Mouse (Mus musculus): ENCODE data around the gene Hist1h2ao. TPM values are rescaled to one million over a fixed set of nuclear protein-coding genes. Genes with fewer than 3 reads are reported as not detected.

Hist1h2ao gene
- total RNA-seq (2023): 110 TPM

DNA sequence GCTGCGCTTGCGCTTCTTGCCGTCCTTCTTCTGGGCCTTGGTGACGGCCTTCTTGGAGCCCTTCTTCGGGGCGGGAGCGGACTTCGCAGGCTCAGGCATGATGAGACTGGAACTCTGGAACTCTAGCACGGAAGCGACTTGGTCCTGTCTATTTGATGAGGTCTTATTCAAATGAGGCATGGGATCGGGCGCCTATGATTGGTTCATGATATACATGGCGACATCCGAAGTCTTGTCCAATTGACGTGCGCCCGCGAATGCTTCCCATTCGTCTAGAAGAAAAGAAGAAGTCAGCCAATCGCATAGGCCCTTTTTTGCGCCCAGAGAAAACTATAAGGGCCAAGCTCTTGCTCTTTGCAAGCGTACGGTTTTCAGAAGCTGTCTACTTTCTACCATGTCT is at the start of gene Hist1h2ao, which contains the start of gene Hist1h2bq:
TSS of gene Hist1h2ao (plus strand) at position 393 of the 400 bp plus-strand sequence.
TSS of gene Hist1h2bq (minus strand) at position 125 of the 400 bp plus-strand sequence.

DNA sequence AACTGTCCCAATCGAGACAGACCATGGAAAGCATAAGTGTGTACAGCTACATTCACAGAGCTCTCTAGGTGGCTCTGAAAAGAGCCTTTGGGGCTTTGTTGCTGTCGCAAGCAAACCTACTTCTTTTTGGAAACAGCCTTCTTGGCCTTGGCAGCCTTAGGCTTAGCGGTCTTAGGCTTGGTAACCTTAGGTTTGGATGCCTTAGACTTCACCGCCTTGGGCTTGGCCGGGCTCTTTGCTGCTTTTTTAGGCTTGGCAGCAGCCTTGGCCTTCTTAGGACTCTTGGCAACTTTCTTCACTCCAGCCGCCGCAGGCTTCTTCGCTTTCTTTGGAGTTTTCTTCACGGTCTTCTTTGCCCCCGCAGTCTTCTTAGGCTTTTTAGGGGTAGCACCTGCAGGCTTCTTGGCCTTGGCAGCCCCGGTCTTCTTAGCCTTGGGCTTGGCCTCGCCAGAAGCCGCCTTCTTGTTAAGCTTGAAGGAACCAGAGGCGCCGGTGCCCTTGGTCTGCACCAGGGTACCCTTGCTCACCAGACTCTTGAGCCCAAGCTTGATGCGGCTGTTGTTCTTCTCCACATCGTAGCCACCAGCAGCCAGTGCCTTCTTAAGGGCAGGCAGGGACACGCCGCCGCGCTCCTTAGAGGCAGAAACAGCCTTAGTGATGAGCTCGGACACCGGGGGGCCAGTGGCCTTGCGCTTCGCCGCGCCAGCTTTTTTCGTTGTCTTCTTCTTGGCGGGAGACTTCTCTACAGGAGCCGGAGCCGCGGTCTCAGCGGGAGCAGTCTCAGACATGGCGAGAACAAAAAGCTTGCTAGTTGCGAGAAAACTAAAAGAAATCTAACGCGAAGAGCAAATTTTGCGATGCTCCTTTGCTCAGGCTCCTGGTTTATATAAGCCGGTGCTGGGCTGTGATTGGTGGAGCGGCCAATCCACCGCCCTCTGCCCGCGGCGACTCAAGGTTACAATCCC is 30.2 kb upstream of the Hist1h2ao start, which contains the start of gene Hist1h1b:
TSS of gene Hist1h1b (minus strand) at position 859 of the 965 bp plus-strand sequence.

DNA sequence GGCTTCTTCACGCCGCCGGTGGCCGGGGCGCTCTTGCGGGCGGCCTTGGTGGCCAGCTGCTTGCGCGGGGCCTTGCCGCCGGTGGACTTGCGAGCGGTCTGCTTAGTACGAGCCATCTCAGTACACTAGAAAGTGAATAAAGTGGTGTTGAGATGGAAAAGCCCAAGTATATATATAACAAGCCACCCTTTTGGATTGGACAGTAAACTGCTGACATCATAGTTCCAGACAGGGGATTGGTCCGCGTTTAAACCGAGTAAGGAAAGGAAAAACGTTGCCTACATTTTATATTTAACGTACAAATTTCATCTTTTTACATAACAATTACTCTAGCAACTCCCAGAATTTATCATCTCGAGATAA is 27.0 kb upstream of the Hist1h2ao start, which contains the start of gene Hist1h3i:
TSS of gene Hist1h3i (minus strand) at position 116 of the 363 bp plus-strand sequence.

DNA sequence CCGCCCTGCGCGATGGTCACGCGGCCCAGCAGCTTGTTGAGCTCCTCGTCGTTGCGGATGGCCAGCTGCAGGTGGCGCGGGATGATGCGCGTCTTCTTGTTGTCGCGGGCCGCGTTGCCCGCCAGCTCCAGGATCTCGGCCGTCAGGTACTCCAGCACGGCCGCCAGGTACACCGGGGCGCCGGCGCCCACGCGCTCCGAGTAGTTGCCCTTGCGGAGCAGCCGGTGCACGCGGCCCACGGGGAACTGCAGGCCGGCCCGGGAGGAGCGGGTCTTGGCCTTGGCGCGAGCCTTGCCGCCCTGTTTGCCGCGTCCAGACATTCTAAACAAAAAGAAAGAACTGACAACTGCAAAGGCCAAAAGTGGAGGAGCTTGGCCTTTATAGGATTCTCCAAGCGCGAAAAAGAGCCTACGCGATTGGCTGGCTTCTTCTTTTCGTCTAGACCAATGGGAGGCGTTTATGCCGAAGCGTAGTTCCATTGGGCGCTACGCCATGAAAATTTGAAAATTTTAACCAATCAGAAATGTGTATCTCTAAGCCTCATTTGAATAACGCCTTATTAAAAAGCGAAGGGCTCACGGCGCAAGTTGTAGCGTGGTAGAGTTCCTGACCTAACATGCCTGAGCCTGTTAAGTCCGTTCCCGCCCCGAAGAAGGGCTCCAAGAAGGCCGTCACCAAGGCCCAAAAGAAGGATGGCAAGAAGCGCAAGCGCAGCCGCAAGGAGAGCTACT is 23.2 kb upstream of the Hist1h2ao start, which contains the start of the genes Hist1h2an and Hist1h2bp:
TSS of gene Hist1h2an (minus strand) at position 320 of the 731 bp plus-strand sequence.
TSS of gene Hist1h2bp (plus strand) at position 563 of the 731 bp plus-strand sequence.

DNA sequence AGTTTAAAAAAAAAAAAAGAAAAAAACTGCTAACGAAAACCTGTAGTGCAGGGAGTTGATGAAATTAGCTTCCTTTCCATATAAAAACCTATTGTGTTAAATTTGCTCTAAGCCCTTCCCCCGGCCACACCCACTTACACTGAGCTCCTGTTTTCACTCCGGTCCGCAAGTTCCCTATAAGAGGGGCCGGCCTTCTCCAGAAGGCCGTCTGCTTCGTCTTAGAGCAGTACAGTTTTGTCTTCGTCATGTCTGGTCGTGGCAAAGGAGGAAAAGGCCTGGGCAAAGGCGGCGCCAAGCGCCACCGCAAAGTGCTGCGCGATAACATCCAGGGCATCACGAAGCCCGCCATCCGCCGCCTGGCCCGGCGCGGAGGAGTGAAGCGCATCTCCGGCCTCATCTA is 1.3 kb downstream of the Hist1h2ao start, which contains the start of gene Hist1h4m:
TSS of gene Hist1h4m (plus strand) at position 208 of the 400 bp plus-strand sequence.

DNA sequence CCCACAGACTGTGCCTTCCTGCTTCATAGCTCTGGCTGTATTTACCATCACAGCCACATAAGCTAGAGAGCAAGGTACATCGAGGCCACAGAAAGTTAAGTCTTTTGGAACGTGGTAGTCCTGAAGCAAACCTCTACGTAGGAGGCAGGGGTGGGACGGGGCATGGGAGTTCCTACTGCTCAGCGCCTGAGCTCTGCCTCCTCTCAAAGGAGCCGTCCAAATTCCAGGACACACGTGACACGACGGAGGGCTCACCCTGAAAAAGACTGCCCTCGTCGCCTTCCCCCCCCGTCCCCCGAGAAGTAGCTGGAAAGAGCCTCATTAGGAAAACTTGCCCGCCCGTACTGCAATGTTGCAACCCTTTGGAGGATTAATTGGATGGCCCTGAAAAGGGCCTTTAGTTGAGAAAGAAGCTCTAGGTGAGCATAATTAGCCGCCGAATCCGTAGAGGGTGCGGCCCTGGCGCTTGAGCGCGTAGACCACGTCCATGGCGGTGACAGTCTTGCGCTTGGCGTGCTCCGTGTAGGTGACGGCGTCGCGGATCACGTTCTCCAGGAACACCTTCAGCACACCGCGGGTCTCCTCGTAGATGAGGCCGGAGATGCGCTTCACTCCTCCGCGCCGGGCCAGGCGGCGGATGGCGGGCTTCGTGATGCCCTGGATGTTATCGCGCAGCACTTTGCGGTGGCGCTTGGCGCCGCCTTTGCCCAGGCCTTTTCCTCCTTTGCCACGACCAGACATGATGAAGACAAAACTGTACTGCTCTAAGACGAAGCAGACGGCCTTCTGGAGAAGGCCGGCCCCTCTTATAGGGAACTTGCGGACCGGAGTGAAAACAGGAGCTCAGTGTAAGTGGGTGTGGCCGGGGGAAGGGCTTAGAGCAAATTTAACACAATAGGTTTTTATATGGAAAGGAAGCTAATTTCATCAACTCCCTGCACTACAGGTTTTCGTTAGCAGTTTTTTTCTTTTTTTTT is 21.4 kb downstream of the Hist1h2ao start, which contains the start of gene Hist1h4n:
TSS of gene Hist1h4n (minus strand) at position 779 of the 977 bp plus-strand sequence.

DNA sequence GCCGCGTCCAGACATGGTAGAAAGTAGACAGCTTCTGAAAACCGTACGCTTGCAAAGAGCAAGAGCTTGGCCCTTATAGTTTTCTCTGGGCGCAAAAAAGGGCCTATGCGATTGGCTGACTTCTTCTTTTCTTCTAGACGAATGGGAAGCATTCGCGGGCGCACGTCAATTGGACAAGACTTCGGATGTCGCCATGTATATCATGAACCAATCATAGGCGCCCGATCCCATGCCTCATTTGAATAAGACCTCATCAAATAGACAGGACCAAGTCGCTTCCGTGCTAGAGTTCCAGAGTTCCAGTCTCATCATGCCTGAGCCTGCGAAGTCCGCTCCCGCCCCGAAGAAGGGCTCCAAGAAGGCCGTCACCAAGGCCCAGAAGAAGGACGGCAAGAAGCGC is 23.2 kb downstream of the Hist1h2ao start, which contains the start of the genes Hist1h2ap and Hist1h2br:
TSS of gene Hist1h2ap (minus strand) at position 47 of the 400 bp plus-strand sequence.
TSS of gene Hist1h2br (plus strand) at position 283 of the 400 bp plus-strand sequence.

Other genes starting within 250 kb of the Hist1h2ao start
- not detected for gene Olfr1364, start 228.7 kb upstream of the Hist1h2ao start, total RNA-seq (2023)
- not detected for gene Olfr1362, start 196.4 kb upstream of the Hist1h2ao start, total RNA-seq (2023)
- gene Olfr11, start 167.9 kb upstream of the Hist1h2ao start, total RNA-seq (2023): not detected
- gene Olfr1361, start 147.1 kb upstream of the Hist1h2ao start, total RNA-seq (2023): not detected
- not detected for gene Olfr1360, start 133.1 kb upstream of the Hist1h2ao start, total RNA-seq (2023)
- not detected for gene Olfr1359, start 112.4 kb upstream of the Hist1h2ao start, total RNA-seq (2023)
- gene Hist1h2bl, start 94.3 kb upstream of the Hist1h2ao start, total RNA-seq (2023): 28.4 TPM
- 48.8 TPM for gene Hist1h2ai, start 94.0 kb upstream of the Hist1h2ao start, total RNA-seq (2023)
- 99.8 TPM for gene Hist1h3h, start 92.8 kb upstream of the Hist1h2ao start, total RNA-seq (2023)
- gene Hist1h2bm, start 88.4 kb upstream of the Hist1h2ao start, total RNA-seq (2023): 6.3 TPM
- gene Hist1h4j, start 75.4 kb upstream of the Hist1h2ao start, total RNA-seq (2023): 11.9 TPM
- 339 TPM for gene Hist1h4k, start 60.0 kb upstream of the Hist1h2ao start, total RNA-seq (2023)
- 38.7 TPM for gene Hist1h2ak, start 56.6 kb upstream of the Hist1h2ao start, total RNA-seq (2023)
- gene Hist1h2bn, start 56.3 kb upstream of the Hist1h2ao start, total RNA-seq (2023): 75.5 TPM
- gene Hist1h1b, start 29.8 kb upstream of the Hist1h2ao start, total RNA-seq (2023): 9.5 TPM
- 110 TPM for gene Hist1h3i, start 27.1 kb upstream of the Hist1h2ao start, total RNA-seq (2023)
- gene Hist1h2an, start 23.2 kb upstream of the Hist1h2ao start, total RNA-seq (2023): 5.2 TPM
- gene Hist1h2bp, start 23.0 kb upstream of the Hist1h2ao start, total RNA-seq (2023): 22.1 TPM
- 49.3 TPM for gene Hist1h2bq, start 268 bp upstream of the Hist1h2ao start, total RNA-seq (2023)
- gene Hist1h4m, start 1.3 kb downstream of the Hist1h2ao start, total RNA-seq (2023): 248 TPM
- 35.4 TPM for gene Hist1h4n, start 21.7 kb downstream of the Hist1h2ao start, total RNA-seq (2023)
- 30.3 TPM for gene Hist1h2ap, start 23.0 kb downstream of the Hist1h2ao start, total RNA-seq (2023)
- gene Hist1h2br, start 23.3 kb downstream of the Hist1h2ao start, total RNA-seq (2023): 48.4 TPM
- 0.71 TPM for gene Zfp184, start 134.6 kb downstream of the Hist1h2ao start, total RNA-seq (2023)
- not detected for gene Pom121l2, start 170.7 kb downstream of the Hist1h2ao start, total RNA-seq (2023)
- 0.65 TPM for gene Prss16, start 199.3 kb downstream of the Hist1h2ao start, total RNA-seq (2023)
- gene Hist1h2ah, start 225.1 kb downstream of the Hist1h2ao start, total RNA-seq (2023): 25.1 TPM
- 16.7 TPM for gene Hist1h2bk, start 225.4 kb downstream of the Hist1h2ao start, total RNA-seq (2023)
- 47.7 TPM for gene Hist1h4i, start 230.9 kb downstream of the Hist1h2ao start, total RNA-seq (2023)
- gene Hist1h2ag, start 232.5 kb downstream of the Hist1h2ao start, total RNA-seq (2023): not detected
- 18.5 TPM for gene Hist1h2bj, start 232.7 kb downstream of the Hist1h2ao start, total RNA-seq (2023)